Mouse (Mus musculus) embryo, embryonic 10.5 days (tissue): ENCODE measurements at regions not wholly inside any gene's neighbourhood (a gene's known extent, or its start where the extent isn't known, plus 50 kb on each side); places are given as distances from the start of the nearest gene placed in this dataset.

ENCODE experiments used
- DNase-seq: peaks from one replicate; pipeline ENCODE4 v3.0.0-alpha.2; 2015; ENCODE audit warnings: low spot score

GRCm38 (mm10) chr15:93705109-93705508, 109.4 kb upstream of the Prickle1 start:
- DNase-seq: no peak

- peak; percentile 36 for DNase-seq
Observed at GRCm38 (mm10) chr15:93701017-93701416, 105.3 kb upstream of the Prickle1 start.

- DNase-seq: no peak
Observed at GRCm38 (mm10) chr15:93699971-93700370, 104.3 kb upstream of the Prickle1 start.

GRCm38 (mm10) chr15:93698182-93698822, 102.6 kb upstream of the Prickle1 start:
- DNase-seq: no peak

- no peak for DNase-seq
Observed at GRCm38 (mm10) chr15:93690717-93691116, 95.0 kb upstream of the Prickle1 start.

GRCm38 (mm10) chr15:93690011-93690410, 94.3 kb upstream of the Prickle1 start:
- no peak for DNase-seq

- DNase-seq: no peak
Observed at GRCm38 (mm10) chr15:93686385-93686784, 90.7 kb upstream of the Prickle1 start.

GRCm38 (mm10) chr15:93681602-93682001, 85.9 kb upstream of the Prickle1 start:
- no peak for DNase-seq

- no peak for DNase-seq
Observed at GRCm38 (mm10) chr15:93675624-93676023, 79.9 kb upstream of the Prickle1 start.

GRCm38 (mm10) chr15:93673976-93674375, 78.3 kb upstream of the Prickle1 start:
- no peak for DNase-seq

GRCm38 (mm10) chr15:93663876-93664275, 68.2 kb upstream of the Prickle1 start:
- DNase-seq: peak; percentile 15

GRCm38 (mm10) chr15:93662601-93663000, 66.9 kb upstream of the Prickle1 start:
- DNase-seq: no peak

- DNase-seq: no peak
Observed at GRCm38 (mm10) chr15:93661801-93662200, 66.1 kb upstream of the Prickle1 start.

GRCm38 (mm10) chr15:93660952-93661648, 65.4 kb upstream of the Prickle1 start:
- DNase-seq: no peak

- no peak for DNase-seq
Observed at GRCm38 (mm10) chr15:93657171-93657570, 61.5 kb upstream of the Prickle1 start.

GRCm38 (mm10) chr15:93656713-93657112, 61.0 kb upstream of the Prickle1 start:
- no peak for DNase-seq

GRCm38 (mm10) chr15:93655743-93656142, 60.1 kb upstream of the Prickle1 start:
- no peak for DNase-seq

- no peak for DNase-seq
Observed at GRCm38 (mm10) chr15:93655243-93655642, 59.6 kb upstream of the Prickle1 start.

GRCm38 (mm10) chr15:93653378-93653777, 57.7 kb upstream of the Prickle1 start:
- no peak for DNase-seq

GRCm38 (mm10) chr15:93650981-93651757, 55.5 kb upstream of the Prickle1 start:
- DNase-seq: no peak

- no peak for DNase-seq
Observed at GRCm38 (mm10) chr15:93650009-93650522, 54.4 kb upstream of the Prickle1 start.

- DNase-seq: no peak
Observed at GRCm38 (mm10) chr15:93648646-93649045, 53.0 kb upstream of the Prickle1 start.

- no peak for DNase-seq
Observed at GRCm38 (mm10) chr15:93646820-93647219, 51.1 kb upstream of the Prickle1 start.
